Mouse (Mus musculus) CH12.LX (cell line): ENCODE data around the gene Iba57. TPM values are rescaled to one million over a fixed set of nuclear protein-coding genes. Genes with fewer than 3 reads are reported as not detected.

Experiments
- DNase-seq: peaks from one replicate; pipeline ENCODE4 v3.0.0-alpha.2; 2013; ENCODE audit errors: extremely low read depth
- H3K27ac ChIP-seq: 2 replicates; pipeline ENCODE4 v1.5.1; 2012; ENCODE audit warnings: low read depth, mild to moderate bottlenecking, control low read depth, moderate library complexity; ENCODE audit not compliant: insufficient read depth
- H3K27me3 ChIP-seq: replicated peaks from 2 replicates; pipeline ENCODE3; 2012; ENCODE audit warnings: inconsistent platforms
- H3K36me3 ChIP-seq, 2 experiments: replicated peaks in 1 of 2; 2 replicates each; pipeline versions ENCODE3 to v1.6.1; 2012; ENCODE audit warnings: inconsistent platforms in 1 of 2, low read length in 1 of 2, mild to moderate bottlenecking in 1 of 2, mixed read lengths in 1 of 2, moderate library complexity in 1 of 2; ENCODE audit not compliant: control insufficient read depth in 1 of 2, insufficient read depth in 1 of 2
- H3K4me1 ChIP-seq, 2 experiments: 2 replicates each; pipeline ENCODE4 v1.6.1; 2012; ENCODE audit warnings: inconsistent platforms in 1 of 2, moderate library complexity in 1 of 2; ENCODE audit not compliant: insufficient read depth in 2 of 2, control insufficient read depth in 1 of 2
- H3K4me2 ChIP-seq: 2 replicates; pipeline ENCODE4 v1.6.1; 2012; ENCODE audit warnings: low read depth, mild to moderate bottlenecking, control low read depth; ENCODE audit not compliant: poor library complexity, insufficient read depth, severe bottlenecking
- H3K4me3 ChIP-seq, 3 experiments: fragments of 150-350 bp in 1 of 3; sonication (generic) in 1 of 3; replicated peaks in 1 of 3; 2 replicates each; pipeline versions ENCODE3 to v1.5.1; 2011 to 2012; ENCODE audit warnings: low read depth in 2 of 3, low read length in 2 of 3, mild to moderate bottlenecking in 2 of 3, moderate library complexity in 2 of 3, control low read depth in 1 of 3, improper control_type of control experiment in 1 of 3, inconsistent platforms in 1 of 3, mixed read lengths in 1 of 3; ENCODE audit not compliant: poor library complexity in 1 of 3
- H3K79me2 ChIP-seq: replicated peaks from 2 replicates; pipeline ENCODE4 v1.6.1; 2012; ENCODE audit warnings: mild to moderate bottlenecking, moderate library complexity; ENCODE audit not compliant: control insufficient read depth, poor library complexity, insufficient read depth, severe bottlenecking; ENCODE audit errors: extremely low read depth
- H3K9ac ChIP-seq: 2 replicates; pipeline ENCODE4 v1.6.1; 2012; ENCODE audit warnings: low read depth, mild to moderate bottlenecking, control low read depth, moderate library complexity; ENCODE audit not compliant: insufficient read depth
- H3K9me3 ChIP-seq: replicated peaks from 2 replicates; pipeline ENCODE3; 2012; ENCODE audit warnings: low read length, inconsistent platforms, mixed read lengths
- BHLHE40 ChIP-seq: IDR thresholded peaks from 2 replicates; pipeline ENCODE4 v1.6.1; 2011; ENCODE audit warnings: mild to moderate bottlenecking, low read depth, low read length, improper control_type of control experiment
- CHD1 ChIP-seq: IDR thresholded peaks from 2 replicates; pipeline ENCODE4 v1.6.1; 2012; ENCODE audit warnings: low read depth, low read length, improper control_type of control experiment, inconsistent platforms
- E2F4 ChIP-seq: IDR thresholded peaks from 2 replicates; pipeline ENCODE4 v1.6.1; 2011; ENCODE audit warnings: low read depth, low read length, improper control_type of control experiment; ENCODE audit not compliant: insufficient replicate concordance
- ELF1 ChIP-seq: IDR thresholded peaks from 2 replicates; pipeline ENCODE4 v1.6.1; 2014; ENCODE audit warnings: low read depth, mild to moderate bottlenecking, inconsistent platforms, low read length, improper control_type of control experiment
- ETS1 ChIP-seq: conservative IDR thresholded peaks from 2 replicates; pipeline ENCODE4 v1.6.1; 2012; ENCODE audit warnings: low read depth, mild to moderate bottlenecking, inconsistent platforms, low read length, improper control_type of control experiment, moderate library complexity
- GABPA ChIP-seq: IDR thresholded peaks from 2 replicates; pipeline ENCODE4 v1.6.1; 2012; ENCODE audit warnings: low read depth, low read length, improper control_type of control experiment, inconsistent platforms; ENCODE audit not compliant: insufficient replicate concordance
- HCFC1 ChIP-seq: IDR thresholded peaks from 2 replicates; pipeline ENCODE4 v1.6.1; 2012; ENCODE audit warnings: low read depth, mild to moderate bottlenecking, inconsistent platforms, low read length, improper control_type of control experiment
- IRF4 ChIP-seq: IDR thresholded peaks from 2 replicates; pipeline ENCODE4 v1.6.1; 2014; ENCODE audit warnings: low read depth, mild to moderate bottlenecking, inconsistent platforms, low read length, improper control_type of control experiment
- JUN ChIP-seq: IDR thresholded peaks from 2 replicates; pipeline ENCODE4 v1.6.1; 2011; ENCODE audit warnings: low read depth, mild to moderate bottlenecking, low read length, improper control_type of control experiment, moderate library complexity; ENCODE audit not compliant: insufficient read depth
- KAT2A ChIP-seq: IDR thresholded peaks from 2 replicates; pipeline ENCODE4 v1.6.1; 2012; ENCODE audit warnings: low read length, improper control_type of control experiment, inconsistent platforms; ENCODE audit not compliant: insufficient replicate concordance
- MAFK ChIP-seq: IDR thresholded peaks from 2 replicates; pipeline ENCODE4 v1.6.1; 2011; ENCODE audit warnings: low read length, improper control_type of control experiment; ENCODE audit not compliant: insufficient replicate concordance
- MAX ChIP-seq: IDR thresholded peaks from 2 replicates; pipeline ENCODE4 v1.6.1; 2011; ENCODE audit warnings: low read length, improper control_type of control experiment
- MAZ ChIP-seq: IDR thresholded peaks from 2 replicates; pipeline ENCODE4 v1.6.1; 2012; ENCODE audit warnings: low read depth, mild to moderate bottlenecking, inconsistent platforms, low read length, improper control_type of control experiment, moderate library complexity
- MEF2A ChIP-seq: IDR thresholded peaks from 2 replicates; pipeline ENCODE4 v1.6.1; 2014; ENCODE audit warnings: low read depth, mild to moderate bottlenecking, inconsistent platforms, low read length, improper control_type of control experiment, borderline replicate concordance
- MXI1 ChIP-seq: IDR thresholded peaks from 2 replicates; pipeline ENCODE4 v1.6.1; 2011; ENCODE audit warnings: mild to moderate bottlenecking, low read depth, low read length, improper control_type of control experiment
- MYC ChIP-seq: IDR thresholded peaks from 2 replicates; pipeline ENCODE4 v1.6.1; 2011; ENCODE audit warnings: low read depth, mild to moderate bottlenecking, improper control_type of control experiment, low read length
- NRF1 ChIP-seq: IDR thresholded peaks from 2 replicates; pipeline ENCODE4 v1.6.1; 2014; ENCODE audit warnings: low read depth, mild to moderate bottlenecking, inconsistent platforms, low read length, improper control_type of control experiment, moderate library complexity
- PAX5 ChIP-seq: IDR thresholded peaks from 2 replicates; pipeline ENCODE4 v1.6.1; 2012; ENCODE audit warnings: low read length, inconsistent platforms, mixed read lengths
- POLR2A ChIP-seq: IDR thresholded peaks from 2 replicates; pipeline ENCODE4 v1.6.1; 2011; ENCODE audit warnings: low read depth, mild to moderate bottlenecking, improper control_type of control experiment, low read length
- POLR2AphosphoS2 ChIP-seq: IDR thresholded peaks from 2 replicates; pipeline ENCODE4 v1.6.1; 2011; ENCODE audit warnings: low read depth, low read length, improper control_type of control experiment
- RAD21 ChIP-seq: IDR thresholded peaks from 2 replicates; pipeline ENCODE4 v1.6.1; 2011; ENCODE audit warnings: low read depth, mild to moderate bottlenecking, low read length, improper control_type of control experiment, moderate library complexity
- SIN3A ChIP-seq: IDR thresholded peaks from 2 replicates; pipeline ENCODE4 v1.6.1; 2012; ENCODE audit warnings: low read length, improper control_type of control experiment, inconsistent platforms
- TBP ChIP-seq: conservative IDR thresholded peaks from 2 replicates; pipeline ENCODE4 v1.6.1; 2011; ENCODE audit warnings: low read depth, low read length, improper control_type of control experiment
- TCF12 ChIP-seq: IDR thresholded peaks from 2 replicates; pipeline ENCODE4 v1.6.1; 2014; ENCODE audit warnings: low read depth, mild to moderate bottlenecking, inconsistent platforms, low read length, improper control_type of control experiment
- USF1 ChIP-seq: IDR thresholded peaks from 2 replicates; pipeline ENCODE4 v1.6.1; 2014; ENCODE audit warnings: low read depth, mild to moderate bottlenecking, inconsistent platforms, low read length, improper control_type of control experiment
- ZC3H11A ChIP-seq: IDR thresholded peaks from 2 replicates; pipeline ENCODE4 v1.6.1; 2012; ENCODE audit warnings: low read depth, mild to moderate bottlenecking, inconsistent platforms, low read length, improper control_type of control experiment
- ZKSCAN1 ChIP-seq: IDR thresholded peaks from 2 replicates; pipeline ENCODE4 v1.6.1; 2012; ENCODE audit warnings: low read depth, inconsistent platforms, low read length, improper control_type of control experiment, borderline replicate concordance
- ZMIZ1 ChIP-seq: IDR thresholded peaks from 2 replicates; pipeline ENCODE4 v1.6.1; 2012; ENCODE audit warnings: low read depth, mild to moderate bottlenecking, inconsistent platforms, low read length, improper control_type of control experiment
- ZNF384 ChIP-seq: IDR thresholded peaks from 2 replicates; pipeline ENCODE4 v1.6.1; 2012; ENCODE audit warnings: low read depth, low read length, improper control_type of control experiment, inconsistent platforms
- dilution Hi-C: fragments of 300-500 bp; cut with MboI; formaldehyde crosslinking; loops from 2 replicates; pipeline ENCODE4 v1.14.3; 2020; ENCODE audit warnings: low sequenced_read_pairs; ENCODE audit not compliant: extremely low pct_unique_long_range_greater_than_20kb, extremely low pct_ligation_motif_present
- in situ Hi-C: fragments of 300-500 bp; cut with MboI; formaldehyde crosslinking; loops from 3 replicates; pipeline ENCODE4 v1.14.3; 2019; ENCODE audit warnings: low sequenced_read_pairs, low pct_ligation_motif_present, low pct_unique_long_range_greater_than_20kb, mixed read lengths
- polyA plus RNA-seq: library from polyadenylated mRNA; unstranded; fragments of >175 nt; gene quantifications from 2 replicates; pipeline ENCODE4 v1.2.1, GENCODE M21; 2012; ENCODE audit warnings: low read depth; ENCODE audit not compliant: insufficient read length
- total RNA-seq, 2 experiments: library from RNA; depleted of rRNA; stranded (reverse); fragments of 300-350 nt in 1 of 2; fragments of >200 nt in 1 of 2; gene quantifications; 2 replicates each; pipeline ENCODE4 v1.2.3; 2012 to 2014

Gene Iba57
- total and polyA plus RNA-seq, 3 experiments = 4.0 to 7.5 (median 4.6) TPM

DNA sequence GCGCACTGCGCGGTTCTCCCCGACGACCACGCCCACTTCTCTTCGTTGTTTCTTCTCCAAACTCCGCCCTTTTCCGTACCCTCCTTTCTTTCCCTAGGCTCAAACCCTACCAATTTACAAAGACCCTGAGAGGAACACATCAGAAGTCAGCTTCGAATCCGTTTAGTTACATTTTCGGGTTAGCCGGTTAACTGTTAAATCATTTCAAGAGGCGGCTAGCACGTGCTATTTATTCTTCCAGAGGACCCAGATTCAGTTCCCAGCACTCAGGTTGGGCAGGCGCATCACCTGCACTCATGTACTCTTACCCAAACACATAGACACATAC, 28.5 kb upstream of the Iba57 start, which contains the start of gene Guk1:
Guk1 (minus strand) TSS at position 154 of the 328 bp plus-strand sequence.
- Histone ChIP-seq H3K9me3 (no peaks in the 10 kb centered on the region), H3K27me3 (no peaks in the 10 kb centered on the region), H3K36me3 (peaks cover 0 to 28% of the 10 kb centered on the region in 2 experiments), H3K79me2 (no peaks in the 10 kb centered on the region), H3K4me3 (peak within 1 kb of the TSS; percentile 73 to 98 (median 86)), H3K4me1 (peaks cover 13 to 36% of the 10 kb centered on the region in 2 experiments), H3K4me2 (peak within 1 kb of the TSS; percentile 58), H3K9ac (peak within 1 kb of the TSS; percentile 80), H3K27ac (peak within 1 kb of the TSS; percentile 35)
- TF ChIP-seq TBP (0 out of 2 replicates have a peak, but pooled peaks have one; percentile 32), SIN3A (no peak), BHLHE40 (peak; percentile 46; the same call in 1 of the 2 replicates), ELF1 (no peak)
- DNase-seq = no peak
- dilution Hi-C loops (no loop called here), in situ Hi-C loops (no loop called here)

DNA sequence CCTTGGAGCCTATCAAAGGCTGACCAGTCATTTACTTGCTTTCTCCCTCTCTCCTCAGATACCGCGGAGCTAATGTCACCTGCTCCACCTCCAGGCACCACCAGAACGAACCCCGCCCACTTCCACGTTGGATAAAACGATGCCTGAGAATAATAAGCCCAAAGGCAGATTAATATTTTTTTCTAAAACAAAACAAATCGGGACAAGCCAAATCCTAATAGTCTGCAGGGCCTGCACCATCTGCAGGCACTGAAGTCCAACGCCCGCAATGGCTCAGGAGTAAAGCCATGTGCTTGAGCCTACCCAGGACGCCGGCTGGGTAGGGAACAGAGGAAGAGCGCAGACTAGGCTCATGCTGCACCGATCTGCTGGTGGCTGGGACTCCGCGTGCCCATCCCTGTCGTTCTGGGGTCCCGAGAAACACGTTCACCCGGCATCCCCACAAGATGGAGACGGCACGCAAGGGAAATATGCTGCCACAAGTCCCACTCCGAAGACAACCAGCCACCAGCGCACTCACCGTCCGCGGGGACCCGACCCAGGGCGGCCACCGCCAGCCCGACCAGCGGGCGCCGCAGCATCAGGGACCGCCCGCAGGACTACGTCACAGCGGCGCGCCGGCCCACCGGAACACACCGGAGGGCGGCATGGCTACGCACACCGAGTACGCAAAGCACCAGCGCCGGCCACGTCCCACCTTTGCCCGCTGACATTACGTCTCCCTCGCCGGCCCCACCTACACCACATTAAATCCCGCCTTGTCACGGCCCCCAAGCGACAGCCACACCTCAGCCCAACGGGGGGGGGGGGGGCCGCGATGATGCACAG, 27.9 kb upstream of the Iba57 start:
- in situ Hi-C loops (no loop called here), dilution Hi-C loops (no loop called here)
- Histone ChIP-seq H3K36me3 (peaks cover 5 to 34% of the 10 kb centered on the region in 2 experiments), H3K27me3 (no peaks in the 10 kb centered on the region), H3K27ac (peak overlapping the region; percentile 35), H3K4me2 (peak overlapping the region; percentile 58), H3K79me2 (no peaks in the 10 kb centered on the region), H3K4me3 (peak overlapping the region; percentile 73 to 98 (median 86)), H3K4me1 (peaks cover 13 to 36% of the 10 kb centered on the region in 2 experiments), H3K9me3 (no peaks in the 10 kb centered on the region), H3K9ac (peak overlapping the region; percentile 80)
- DNase-seq = peak; percentile 98
- TF ChIP-seq IRF4 (peak; percentile 71; the same call in 1 of the 2 replicates), ELF1 (peak; percentile 91), POLR2AphosphoS2 (peak; percentile 80; the same call in 1 of the 2 replicates), TCF12 (peak; percentile 84), HCFC1 (peak; percentile 89), MAX (peak; percentile 87), ZNF384 (no peak), NRF1 (peak; percentile 94), PAX5 (no peak), CHD1 (no peak), ZMIZ1 (peak; percentile 98), MAZ (peak; percentile 89), POLR2A (peak; percentile 99), RAD21 (no peak), ZKSCAN1 (no peak), MYC (peak; percentile 87), ETS1 (peak; percentile 66), MAFK (no peak), USF1 (no peak), ZC3H11A (no peak), JUN (no peak), KAT2A (peak; percentile 76; the same call in 1 of the 2 replicates), TBP (no peak), E2F4 (no peak), MEF2A (peak; percentile 87), MXI1 (peak; percentile 87), SIN3A (peak; percentile 95), BHLHE40 (peak; percentile 22; the same call in 1 of the 2 replicates), GABPA (peak; percentile 96)
